Mouse (Mus musculus) forebrain, postnatal 0 days (tissue): Measurements from ENCODE around the gene E4f1. TPM values are rescaled to one million over a fixed set of nuclear protein-coding genes. Genes with fewer than 3 reads are reported as not detected.
A peak's percentile ranks its signal among the peaks of the same experiment; 100 is the strongest.
"Not testable (repeated sequence)": the region's sequence is repeated elsewhere in the genome, so short reads cannot be mapped to it uniquely, and the experiment has no call there.

Experiments used
- ATAC-seq: fragments of 200-750 bp; cut with Nextera tagmentation; 2 replicates; pipeline ENCODE4 v1.8.0; 2017; ENCODE audit warnings: mild to moderate bottlenecking, moderate library complexity
- DNase-seq: peaks from one replicate; pipeline ENCODE4 v3.0.0-alpha.2; 2015
- H3K27ac ChIP-seq: fragments of 300-500 bp; sonication (generic); 2 replicates; pipeline ENCODE4 v1.5.1; 2014; ENCODE audit warnings: low read depth, mild to moderate bottlenecking, antibody characterized with exemption, low read length, moderate library complexity, mixed read lengths
- H3K27me3 ChIP-seq: fragments of 300-500 bp; sonication (generic); 2 replicates; pipeline ENCODE4 v1.6.1; 2014; ENCODE audit warnings: mild to moderate bottlenecking, low read length, mixed read lengths; ENCODE audit not compliant: insufficient read depth
- H3K36me3 ChIP-seq: fragments of 300-500 bp; sonication (generic); 2 replicates; pipeline ENCODE4 v1.6.1; 2014; ENCODE audit warnings: mild to moderate bottlenecking, moderate library complexity; ENCODE audit not compliant: insufficient read depth
- H3K4me1 ChIP-seq: fragments of 300-500 bp; sonication (generic); 2 replicates; pipeline ENCODE4 v1.6.1; 2014; ENCODE audit warnings: antibody characterized with exemption; ENCODE audit not compliant: insufficient read depth
- H3K4me2 ChIP-seq: fragments of 300-500 bp; sonication (generic); 2 replicates; pipeline ENCODE4 v1.6.1; 2014; ENCODE audit warnings: low read depth, mild to moderate bottlenecking, moderate library complexity
- H3K4me3 ChIP-seq: fragments of 300-500 bp; sonication (generic); 2 replicates; pipeline ENCODE4 v1.5.1; 2014; ENCODE audit warnings: low read depth, low read length, mixed read lengths
- H3K9ac ChIP-seq: fragments of 300-500 bp; sonication (generic); 2 replicates; pipeline ENCODE4 v1.6.1; 2014; ENCODE audit warnings: mild to moderate bottlenecking
- H3K9me3 ChIP-seq: fragments of 300-500 bp; sonication (generic); 2 replicates; pipeline ENCODE4 v1.6.1; 2016; ENCODE audit warnings: low read length
- CTCF ChIP-seq: sonication (generic); IDR thresholded peaks from 2 replicates; pipeline ENCODE4 v1.5.1; 2016; ENCODE audit warnings: antibody characterized with exemption, control low read depth, low read depth
- WGBS: fragments of 180-500 bp; shearing (Covaris S2); extraction: QIAGEN DNeasy Blood & Tissue Kit; methylation state at CpG from one replicate; pipeline ENCODE4 v1.1.7; 2014; 5-methylcytosine and 5-hydroxymethylcytosine counted together
- polyA plus RNA-seq: library from polyadenylated mRNA; unstranded; fragments of >200 nt; fragmentation: Nextera tagmentation; extraction: Ambion mirVana; gene quantifications from 2 replicates; pipeline ENCODE4 v1.2.1, GENCODE M21; 2015
- total RNA-seq: library from RNA; depleted of rRNA; stranded (reverse); fragments of >200 nt; gene quantifications from 2 replicates; pipeline ENCODE4 v1.2.3, GENCODE M21; 2014

Gene E4f1
- total and polyA plus RNA-seq, 2 experiments from 2014 or later: 25.6 to 37.5 TPM

DNA sequence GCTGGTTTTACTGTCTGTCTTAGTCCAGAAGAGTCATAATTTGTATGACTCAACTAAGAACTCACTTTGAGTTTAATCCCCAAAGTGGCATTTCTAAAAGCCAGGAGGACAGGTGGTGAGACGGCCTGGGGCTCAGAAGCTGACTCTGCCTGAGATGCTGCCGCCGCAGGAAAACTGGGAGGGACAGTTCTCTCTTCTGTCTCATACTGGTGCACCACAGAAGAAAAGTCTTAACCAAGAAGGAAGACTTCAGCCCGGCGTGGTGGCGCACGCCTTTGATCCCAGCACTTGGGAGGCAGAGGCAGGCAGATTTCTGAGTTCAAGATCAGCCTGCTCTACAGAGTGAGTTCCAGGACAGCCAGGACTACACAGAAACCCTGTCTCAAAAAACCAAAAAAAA, 44.2 kb downstream of the E4f1 start:
- Histone ChIP-seq H3K9ac (no peak overlapping the region), H3K27ac (peak overlapping the region; percentile 89; the same call in 1 of the 2 replicates), H3K36me3 (peaks cover 38% of the 10 kb centered on the region), H3K27me3 (no peaks in the 10 kb centered on the region), H3K4me1 (no peaks in the 10 kb centered on the region), H3K4me2 (peak overlapping the region; percentile 71; the same call in 1 of the 2 replicates), H3K4me3 (no peak overlapping the region), H3K9me3 (no peaks in the 10 kb centered on the region)
- ATAC-seq (no peak), DNase-seq (no peak)
- WGBS: 86% methylated on average over 7 of the region's 7 CpGs
- no peak for TF ChIP-seq CTCF

DNA sequence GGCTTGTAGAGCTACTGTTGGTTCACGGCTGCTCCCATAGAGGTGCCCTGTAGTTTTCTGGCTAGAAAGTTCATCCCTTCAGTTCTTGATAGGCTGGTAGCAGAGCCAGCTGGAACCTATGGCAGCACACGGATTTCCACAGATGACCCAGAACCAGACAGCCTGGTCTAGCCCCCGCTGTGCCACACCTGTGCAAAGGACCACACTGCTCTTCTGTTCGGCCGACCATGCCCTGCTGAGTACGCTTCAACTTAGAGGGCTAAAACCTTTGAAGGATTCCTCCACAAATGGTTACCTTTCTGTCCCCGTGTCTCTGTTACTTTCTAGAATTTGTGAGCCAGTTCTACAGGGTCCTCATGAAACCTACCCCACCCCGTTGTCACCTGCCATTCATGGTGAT, 44.8 kb downstream of the E4f1 start:
- peaks cover 44% of the 10 kb centered on the region for H3K36me3 ChIP-seq
- not testable (repeated sequence) for H3K9ac ChIP-seq, H3K4me1 ChIP-seq, H3K27me3 ChIP-seq, ATAC-seq, DNase-seq, H3K4me2 ChIP-seq, H3K9me3 ChIP-seq, H3K27ac ChIP-seq, H3K4me3 ChIP-seq
- WGBS: 95% methylated on average over 4 of the region's 8 CpGs

DNA sequence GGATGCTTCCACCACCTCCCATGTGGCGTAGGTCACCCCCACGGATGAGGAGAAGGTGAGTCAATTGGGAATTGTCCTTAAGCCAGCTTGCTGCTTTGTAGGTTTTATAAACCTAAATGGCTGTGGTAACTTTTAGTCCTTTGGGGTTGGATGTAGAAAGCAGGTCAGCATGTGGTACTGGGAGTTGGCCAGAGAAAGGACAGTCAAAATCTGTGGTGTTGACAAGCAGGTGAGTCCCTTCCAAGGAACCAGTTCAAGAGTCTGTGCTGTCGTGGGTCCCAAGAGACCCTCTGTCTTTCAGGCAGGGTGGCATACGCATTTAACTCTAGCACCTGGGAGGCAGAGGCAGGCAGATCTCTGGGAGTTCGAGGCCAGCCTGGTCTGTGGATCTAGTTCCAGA, 45.6 kb downstream of the E4f1 start:
- ATAC-seq (no peak), DNase-seq (no peak)
- TF ChIP-seq CTCF: no peak
- H3K4me3 ChIP-seq: no peak overlapping the region
- no peaks in the 10 kb centered on the region for H3K4me1 ChIP-seq
- no peaks in the 10 kb centered on the region for H3K9me3 ChIP-seq
- no peaks in the 10 kb centered on the region for H3K27me3 ChIP-seq
- H3K27ac ChIP-seq: no peak overlapping the region
- 93% methylated on average over 5 of the region's 5 CpGs for WGBS
- no peak overlapping the region for H3K4me2 ChIP-seq
- H3K9ac ChIP-seq: no peak overlapping the region
- H3K36me3 ChIP-seq: peaks cover 52% of the 10 kb centered on the region

DNA sequence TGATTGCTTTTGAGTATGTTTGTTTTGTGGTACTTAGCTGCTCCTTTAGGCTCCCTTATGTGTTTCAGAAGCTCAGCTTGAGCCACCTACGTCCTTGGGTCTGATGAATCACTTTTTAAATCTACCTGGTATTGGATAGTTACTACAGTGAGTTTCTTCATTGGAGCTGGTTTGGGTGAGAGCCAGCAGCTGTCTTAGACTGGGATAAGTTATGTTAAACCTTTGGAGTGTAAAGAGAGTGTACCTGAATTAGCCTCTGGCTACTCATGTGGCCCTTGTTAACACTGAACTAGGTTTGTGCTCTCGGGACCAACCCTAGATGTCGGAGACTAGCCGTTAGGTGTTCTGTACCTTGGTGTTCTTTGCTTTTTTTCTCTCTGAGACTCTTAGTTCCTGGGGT, 47.0 kb downstream of the E4f1 start:
- Histone ChIP-seq H3K4me2 (no peak overlapping the region), H3K27ac (no peak overlapping the region), H3K36me3 (peaks cover 65% of the 10 kb centered on the region), H3K4me1 (no peaks in the 10 kb centered on the region), H3K27me3 (no peaks in the 10 kb centered on the region), H3K9me3 (no peaks in the 10 kb centered on the region), H3K9ac (no peak overlapping the region), H3K4me3 (no peak overlapping the region)
- no peak for TF ChIP-seq CTCF
- ATAC-seq (no peak), DNase-seq (no peak)
- 90% methylated on average over 4 of the region's 4 CpGs for WGBS

DNA sequence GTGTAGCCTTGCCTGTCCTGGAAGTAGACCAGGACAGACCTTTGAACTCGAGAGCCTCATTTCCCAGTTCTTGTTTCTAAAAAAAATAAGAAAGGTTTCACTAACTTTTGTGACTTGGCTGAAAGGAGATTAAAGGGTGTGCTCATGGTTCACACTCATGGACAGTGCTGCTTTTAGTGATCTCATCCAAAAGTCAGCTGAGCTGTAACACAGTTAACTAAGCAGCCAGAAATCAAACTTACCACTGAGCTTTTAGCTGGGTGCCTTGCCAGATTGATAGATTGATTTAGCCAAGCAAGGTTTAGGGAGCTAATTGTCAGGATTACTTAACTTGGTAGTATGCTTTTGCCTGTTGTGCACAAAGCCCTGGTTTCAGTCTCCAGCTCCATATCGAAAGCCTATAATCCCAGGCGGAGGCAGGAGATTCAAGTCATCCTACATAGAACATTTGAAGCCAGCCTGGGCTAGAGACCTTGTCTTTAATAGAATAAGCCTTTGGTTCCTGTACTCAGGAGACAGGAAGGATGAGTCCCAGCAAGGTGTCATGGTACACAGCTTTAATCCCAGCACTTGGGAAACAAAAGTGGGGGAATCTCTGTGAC, 54.0 kb downstream of the E4f1 start:
- Histone ChIP-seq H3K9ac (peak overlapping the region; percentile 74; the same call in 1 of the 2 replicates), H3K9me3 (no peaks in the 10 kb centered on the region), H3K4me3 (peak overlapping the region; percentile 59), H3K4me1 (peaks cover 10% of the 10 kb centered on the region; the same call in 1 of the 2 replicates), H3K36me3 (peaks cover 51% of the 10 kb centered on the region), H3K4me2 (peak overlapping the region; percentile 80), H3K27ac (no peak overlapping the region), H3K27me3 (no peaks in the 10 kb centered on the region)
- no peak for DNase-seq
- TF ChIP-seq CTCF: no peak
- 86% methylated on average over 3 of the region's 3 CpGs for WGBS
- ATAC-seq: no peak

DNA sequence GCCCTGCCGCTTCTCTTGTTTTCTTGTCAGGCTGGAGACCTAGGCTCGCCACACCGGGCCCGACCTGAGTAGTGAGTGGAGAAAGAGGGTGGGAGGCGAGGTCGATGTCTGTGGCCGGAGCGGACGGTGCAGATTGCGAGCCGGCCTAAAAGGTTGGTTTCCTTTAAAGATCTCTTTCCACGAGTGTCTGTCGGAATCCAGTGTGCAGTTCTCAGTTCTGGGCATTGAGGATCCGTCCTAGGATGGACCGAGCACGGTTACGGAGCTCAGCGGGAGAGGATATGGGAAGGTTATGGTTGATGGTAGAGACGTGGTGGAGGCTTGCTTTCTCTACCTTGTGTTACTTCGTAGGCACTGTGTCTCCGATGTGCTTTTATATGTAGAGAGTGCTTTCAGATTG, 55.1 kb downstream of the E4f1 start:
- peak overlapping the region; percentile 91 for H3K27ac ChIP-seq
- 1% methylated on average over 21 of the region's 21 CpGs for WGBS
- H3K4me2 ChIP-seq: peak overlapping the region; percentile 80
- DNase-seq (no peak), ATAC-seq (peak; percentile 5; the same call in 1 of the 2 replicates)
- H3K9me3 ChIP-seq: no peaks in the 10 kb centered on the region
- peak overlapping the region; percentile 74 for H3K9ac ChIP-seq
- H3K36me3 ChIP-seq: peaks cover 48% of the 10 kb centered on the region
- H3K4me3 ChIP-seq: peak overlapping the region; percentile 59
- no peak for TF ChIP-seq CTCF
- no peaks in the 10 kb centered on the region for H3K27me3 ChIP-seq
- peaks cover 10% of the 10 kb centered on the region; the same call in 1 of the 2 replicates for H3K4me1 ChIP-seq

DNA sequence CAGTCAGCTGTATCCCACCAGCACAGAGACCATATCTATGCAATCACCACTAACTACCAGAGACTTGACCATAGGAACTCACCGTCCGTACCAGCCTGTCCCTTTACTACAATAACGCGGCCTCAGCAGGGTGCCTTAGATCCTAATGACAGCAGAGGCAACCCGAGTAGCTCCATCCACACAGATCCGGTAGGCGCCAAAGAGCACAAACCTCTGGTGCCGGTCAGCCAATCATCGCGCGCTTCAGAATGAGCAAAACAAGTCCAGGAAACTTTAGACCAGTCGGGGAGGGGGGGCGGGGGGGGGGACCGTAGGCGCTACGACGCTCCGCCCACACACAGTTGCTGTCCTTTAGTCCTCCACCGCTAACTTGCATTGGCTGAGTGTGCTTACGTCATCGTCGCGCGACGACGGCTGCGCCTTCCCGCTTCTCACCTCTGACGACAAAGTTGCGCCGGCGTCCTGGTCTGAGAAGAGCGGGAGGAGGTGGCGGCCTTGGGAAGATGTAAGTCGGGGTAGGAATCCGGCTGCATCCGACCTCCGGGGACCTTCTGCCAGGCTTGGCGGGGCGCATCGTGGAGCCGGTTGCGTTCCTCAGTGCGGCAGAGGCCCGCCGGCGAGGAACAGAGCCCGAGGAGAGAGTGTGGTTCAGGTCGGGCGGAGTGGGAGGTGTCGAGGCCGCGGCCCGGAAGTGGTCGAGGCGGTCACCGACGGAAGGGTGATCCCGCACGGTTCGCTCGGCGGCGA, 55.7 kb downstream of the E4f1 start, which contains the start of gene Rnps1:
TSS of gene Rnps1 (plus strand) at position 336 of the 747 bp plus-strand sequence.
- Histone ChIP-seq H3K4me3 (peak within 1 kb of the TSS; percentile 59), H3K4me2 (peak within 1 kb of the TSS; percentile 80), H3K36me3 (peaks cover 48% of the 10 kb centered on the region), H3K9me3 (no peaks in the 10 kb centered on the region), H3K4me1 (peaks cover 10% of the 10 kb centered on the region; the same call in 1 of the 2 replicates), H3K9ac (peak within 1 kb of the TSS; percentile 74), H3K27me3 (no peaks in the 10 kb centered on the region), H3K27ac (peak within 1 kb of the TSS; percentile 91)
- 2% methylated on average over 64 of the region's 64 CpGs for WGBS
- peak; percentile 97 for ATAC-seq
- TF ChIP-seq CTCF: no peak
- peak; percentile 99 for DNase-seq
